Mouse (Mus musculus) kidney, postnatal 0 days (tissue): ENCODE measurements around the gene Man2a1. TPM values are rescaled to one million over a fixed set of nuclear protein-coding genes. Genes with fewer than 3 reads are reported as not detected.

Experiments
- ATAC-seq: fragments of 200-750 bp; cut with Nextera tagmentation; replicated peaks from 2 replicates; pipeline ENCODE4 v1.8.0; 2017; ENCODE audit warnings: low read depth, moderate number of reproducible peaks, moderate TSS enrichment, moderate library complexity; ENCODE audit not compliant: low FRiP score
- DNase-seq: peaks from one replicate; pipeline ENCODE4 v3.0.0-alpha.2; 2016; ENCODE audit warnings: low spot score
- H3K27ac ChIP-seq: fragments of 300-500 bp; sonication (generic); 2 replicates; pipeline ENCODE4 v1.5.1; 2014; ENCODE audit warnings: mild to moderate bottlenecking
- H3K27me3 ChIP-seq: fragments of 300-500 bp; sonication (generic); 2 replicates; pipeline ENCODE4 v1.6.1; 2014; ENCODE audit warnings: low read length, mixed read lengths; ENCODE audit not compliant: insufficient read depth
- H3K36me3 ChIP-seq: fragments of 300-500 bp; sonication (generic); 2 replicates; pipeline ENCODE4 v1.6.1; 2014; ENCODE audit warnings: low read length, mixed read lengths; ENCODE audit not compliant: insufficient read depth
- H3K4me1 ChIP-seq: fragments of 300-500 bp; sonication (generic); replicated peaks from 2 replicates; pipeline ENCODE4 v1.6.1; 2014; ENCODE audit warnings: antibody characterized with exemption, low read length, mixed read lengths; ENCODE audit not compliant: insufficient read depth
- H3K4me2 ChIP-seq: fragments of 300-500 bp; sonication (generic); 2 replicates; pipeline ENCODE4 v1.6.1; 2014; ENCODE audit warnings: mild to moderate bottlenecking, low read length, moderate library complexity, mixed read lengths
- H3K4me3 ChIP-seq: fragments of 300-500 bp; sonication (generic); replicated peaks from 2 replicates; pipeline ENCODE4 v1.5.1; 2014; ENCODE audit warnings: low read depth, low read length
- H3K9ac ChIP-seq: fragments of 300-500 bp; sonication (generic); 2 replicates; pipeline ENCODE4 v1.6.1; 2014; ENCODE audit warnings: low read depth, low read length
- H3K9me3 ChIP-seq: fragments of 300-500 bp; sonication (generic); replicated peaks from 2 replicates; pipeline ENCODE4 v1.6.1; 2016; ENCODE audit warnings: low read length, inconsistent platforms, mixed read lengths
- CTCF ChIP-seq: IDR thresholded peaks from 2 replicates; pipeline ENCODE4 v1.5.1; 2016; ENCODE audit warnings: antibody characterized with exemption, low read depth, mild to moderate bottlenecking, moderate library complexity
- WGBS: fragments of 180-500 bp; shearing (Covaris S2); extraction: QIAGEN DNeasy Blood & Tissue Kit; methylation state at CpG from one replicate; pipeline ENCODE4 v1.1.7; 2014; 5-methylcytosine and 5-hydroxymethylcytosine counted together
- polyA plus RNA-seq: library from polyadenylated mRNA; unstranded; fragments of >200 nt; fragmentation: Nextera tagmentation; extraction: Ambion mirVana; gene quantifications from 2 replicates; pipeline ENCODE4 v1.2.1, GENCODE M21; 2015

Gene Man2a1
- polyA plus RNA-seq, 1 experiment from 2014 or later: 9.9 TPM

GRCm38 (mm10) chr17:64789175-64789574 is 188.6 kb downstream of the Man2a1 start:
- 52% methylated on average over 3 of the region's 3 CpGs for WGBS
- no peak for TF ChIP-seq CTCF

GRCm38 (mm10) chr17:64792076-64792475 is 191.5 kb downstream of the Man2a1 start:
- Histone ChIP-seq H3K27ac (no peak overlapping the region), H3K4me3 (no peak overlapping the region), H3K9ac (no peak overlapping the region), H3K36me3 (no peaks in the 10 kb centered on the region), H3K9me3 (no peaks in the 10 kb centered on the region), H3K4me2 (no peak overlapping the region), H3K27me3 (no peaks in the 10 kb centered on the region), H3K4me1 (no peaks in the 10 kb centered on the region)
- TF ChIP-seq CTCF: no peak
- ATAC-seq (no peak), DNase-seq (no peak)
- 90% methylated on average over 3 of the region's 3 CpGs for WGBS

More at GRCm38 (mm10) chr17:64789175-64789574, 188.6 kb downstream of the Man2a1 start:
- no peak overlapping the region for H3K4me3 ChIP-seq
- DNase-seq (no peak), ATAC-seq (no peak)
- no peak overlapping the region for H3K27ac ChIP-seq
- H3K4me1 ChIP-seq: no peaks in the 10 kb centered on the region
- H3K9me3 ChIP-seq: no peaks in the 10 kb centered on the region
- no peak overlapping the region for H3K4me2 ChIP-seq
- no peaks in the 10 kb centered on the region for H3K36me3 ChIP-seq
- H3K27me3 ChIP-seq: no peaks in the 10 kb centered on the region
- no peak overlapping the region for H3K9ac ChIP-seq

GRCm38 (mm10) chr17:64792623-64793022 is 192.1 kb downstream of the Man2a1 start:
- Histone ChIP-seq H3K36me3 (no peaks in the 10 kb centered on the region), H3K9ac (no peak overlapping the region), H3K27ac (no peak overlapping the region), H3K9me3 (no peaks in the 10 kb centered on the region), H3K27me3 (no peaks in the 10 kb centered on the region), H3K4me1 (no peaks in the 10 kb centered on the region), H3K4me2 (no peak overlapping the region), H3K4me3 (no peak overlapping the region)
- ATAC-seq (no peak), DNase-seq (no peak)
- no peak for TF ChIP-seq CTCF
- WGBS: 77% methylated on average over 5 of the region's 5 CpGs

GRCm38 (mm10) chr17:64802168-64802955 is 201.8 kb downstream of the Man2a1 start:
- ATAC-seq (no peak), DNase-seq (peak; percentile 46)
- 21% methylated on average over 11 of the region's 11 CpGs for WGBS
- Histone ChIP-seq H3K27ac (no peak overlapping the region), H3K9me3 (no peaks in the 10 kb centered on the region), H3K4me3 (no peak overlapping the region), H3K27me3 (no peaks in the 10 kb centered on the region), H3K9ac (no peak overlapping the region), H3K4me2 (no peak overlapping the region), H3K4me1 (no peaks in the 10 kb centered on the region), H3K36me3 (no peaks in the 10 kb centered on the region)
- no peak for TF ChIP-seq CTCF

- H3K36me3 ChIP-seq: no peaks in the 10 kb centered on the region
- no peak for DNase-seq
- no peak overlapping the region for H3K4me3 ChIP-seq
- TF ChIP-seq CTCF: no peak
- no peak overlapping the region for H3K27ac ChIP-seq
- no peaks in the 10 kb centered on the region for H3K27me3 ChIP-seq
- no peaks in the 10 kb centered on the region for H3K9me3 ChIP-seq
- ATAC-seq: no peak
- H3K9ac ChIP-seq: no peak overlapping the region
- no peaks in the 10 kb centered on the region for H3K4me1 ChIP-seq
- WGBS: 67% methylated on average over 7 of the region's 7 CpGs
- H3K4me2 ChIP-seq: no peak overlapping the region
These were observed 202.4 kb downstream of the Man2a1 start for GRCm38 (mm10) chr17:64802956-64803275.

Other genes starting within 250 kb of the Man2a1 start
- not detected in 2 replicates for gene 4930583I09Rik, start 235.3 kb downstream of the Man2a1 start, polyA plus RNA-seq